Mouse (Mus musculus) kidney, embryonic 16.5 days (tissue): Measurements from ENCODE around the gene Arhgap33. TPM values are rescaled to one million over a fixed set of nuclear protein-coding genes. Genes with fewer than 3 reads are reported as not detected.

Experiments used
- ATAC-seq: fragments of 200-750 bp; cut with Nextera tagmentation; 2 replicates; pipeline ENCODE4 v1.8.0; 2017; ENCODE audit warnings: moderate TSS enrichment; ENCODE audit not compliant: low FRiP score, low TSS enrichment
- H3K27ac ChIP-seq: fragments of 300-500 bp; sonication (generic); 2 replicates; pipeline ENCODE4 v1.5.1; 2014; ENCODE audit warnings: low read length
- H3K27me3 ChIP-seq: fragments of 300-500 bp; sonication (generic); 2 replicates; pipeline ENCODE4 v1.6.1; 2014; ENCODE audit warnings: low read length, control low read depth, mixed read lengths; ENCODE audit not compliant: insufficient read depth
- H3K36me3 ChIP-seq: fragments of 300-500 bp; sonication (generic); 2 replicates; pipeline ENCODE4 v1.6.1; 2014; ENCODE audit warnings: low read length, control low read depth, mixed read lengths; ENCODE audit not compliant: insufficient read depth
- H3K4me1 ChIP-seq: fragments of 300-500 bp; sonication (generic); 2 replicates; pipeline ENCODE4 v1.6.1; 2014; ENCODE audit warnings: low read length, control low read depth, mixed read lengths; ENCODE audit not compliant: insufficient read depth
- H3K4me2 ChIP-seq: fragments of 300-500 bp; sonication (generic); replicated peaks from 2 replicates; pipeline ENCODE4 v1.6.1; 2014; ENCODE audit warnings: low read depth, low read length
- H3K4me3 ChIP-seq: fragments of 300-500 bp; sonication (generic); 2 replicates; pipeline ENCODE4 v1.5.1; 2014; ENCODE audit warnings: mild to moderate bottlenecking, low read length
- H3K9ac ChIP-seq: fragments of 300-500 bp; sonication (generic); replicated peaks from 2 replicates; pipeline ENCODE4 v1.6.1; 2014; ENCODE audit warnings: low read length
- H3K9me3 ChIP-seq: fragments of 300-500 bp; sonication (generic); 2 replicates; pipeline ENCODE4 v1.6.1; 2016; ENCODE audit warnings: low read length, control low read depth
- WGBS: fragments of 180-500 bp; shearing (Covaris S2); extraction: QIAGEN DNeasy Blood & Tissue Kit; methylation state at CpG from one replicate; pipeline ENCODE4 v1.1.7; 2014; 5-methylcytosine and 5-hydroxymethylcytosine counted together
- polyA plus RNA-seq: library from polyadenylated mRNA; unstranded; fragments of >200 nt; fragmentation: Nextera tagmentation; extraction: Ambion mirVana; gene quantifications from 2 replicates; pipeline ENCODE4 v1.2.1, GENCODE M21; 2015

The Arhgap33 gene
- 12.0 and 14.9 TPM in 2 replicates for polyA plus RNA-seq

GRCm38 (mm10) chr7:30534633-30535577 lies at the start of gene Arhgap33:
Gene Arhgap33 (minus strand): TSS chr7:30535060.
- Histone ChIP-seq H3K4me2 (peak within 1 kb of the TSS; percentile 91), H3K9me3 (no peaks in the 10 kb centered on the region), H3K9ac (peak within 1 kb of the TSS; percentile 82), H3K27ac (peak within 1 kb of the TSS; percentile 57; the same call in 1 of the 2 replicates), H3K4me1 (peaks cover 22% of the 10 kb centered on the region), H3K36me3 (peaks cover 34% of the 10 kb centered on the region), H3K4me3 (peak within 1 kb of the TSS; percentile 76), H3K27me3 (no peaks in the 10 kb centered on the region)
- peak; percentile 94 for ATAC-seq
- under 1% methylated on average over 54 of the region's 84 CpGs for WGBS

- 86% methylated on average over 10 of the region's 10 CpGs for WGBS
- Histone ChIP-seq H3K4me2 (no peak overlapping the region), H3K9me3 (no peaks in the 10 kb centered on the region), H3K4me1 (peaks cover 14% of the 10 kb centered on the region), H3K9ac (no peak overlapping the region), H3K4me3 (no peak overlapping the region), H3K27me3 (no peaks in the 10 kb centered on the region), H3K27ac (no peak overlapping the region), H3K36me3 (peaks cover 69% of the 10 kb centered on the region)
- ATAC-seq: no peak
Measured at GRCm38 (mm10) chr7:30584339-30584738, 49.5 kb upstream of the Arhgap33 start.

GRCm38 (mm10) chr7:30581547-30581946 lies 46.7 kb upstream of the Arhgap33 start:
- Histone ChIP-seq H3K27me3 (no peaks in the 10 kb centered on the region), H3K4me3 (no peak overlapping the region), H3K9me3 (no peaks in the 10 kb centered on the region), H3K9ac (no peak overlapping the region), H3K27ac (no peak overlapping the region), H3K36me3 (peaks cover 96% of the 10 kb centered on the region), H3K4me2 (no peak overlapping the region), H3K4me1 (peaks cover 3% of the 10 kb centered on the region; the same call in 1 of the 2 replicates)
- WGBS: 92% methylated on average over 16 of the region's 16 CpGs
- ATAC-seq: peak; percentile 41; the same call in 1 of the 2 replicates

- Histone ChIP-seq H3K9me3 (no peaks in the 10 kb centered on the region), H3K9ac (no peak overlapping the region), H3K4me1 (no peaks in the 10 kb centered on the region), H3K36me3 (peaks cover 97% of the 10 kb centered on the region), H3K27me3 (no peaks in the 10 kb centered on the region), H3K27ac (no peak overlapping the region), H3K4me2 (no peak overlapping the region), H3K4me3 (no peak overlapping the region)
- WGBS: 89% methylated on average over 8 of the region's 8 CpGs
- no peak for ATAC-seq
Measured at GRCm38 (mm10) chr7:30579950-30580349, 45.1 kb upstream of the Arhgap33 start.

GRCm38 (mm10) chr7:30572969-30573368 lies 38.1 kb upstream of the Arhgap33 start:
- no peak for ATAC-seq
- Histone ChIP-seq H3K9ac (no peak overlapping the region), H3K27ac (no peak overlapping the region), H3K27me3 (no peaks in the 10 kb centered on the region), H3K36me3 (peaks cover 96% of the 10 kb centered on the region), H3K4me2 (no peak overlapping the region), H3K4me3 (no peak overlapping the region), H3K4me1 (no peaks in the 10 kb centered on the region), H3K9me3 (no peaks in the 10 kb centered on the region)
- 61% methylated on average over 2 of the region's 2 CpGs for WGBS

GRCm38 (mm10) chr7:30572389-30572788 lies 37.5 kb upstream of the Arhgap33 start:
- Histone ChIP-seq H3K4me2 (no peak overlapping the region), H3K9ac (no peak overlapping the region), H3K4me3 (no peak overlapping the region), H3K4me1 (no peaks in the 10 kb centered on the region), H3K27ac (no peak overlapping the region), H3K36me3 (peaks cover 93% of the 10 kb centered on the region), H3K9me3 (no peaks in the 10 kb centered on the region), H3K27me3 (no peaks in the 10 kb centered on the region)
- no peak for ATAC-seq
- WGBS: 93% methylated on average over 5 of the region's 5 CpGs

GRCm38 (mm10) chr7:30567555-30567954 lies 32.7 kb upstream of the Arhgap33 start:
- Histone ChIP-seq H3K9me3 (no peaks in the 10 kb centered on the region), H3K4me3 (no peak overlapping the region), H3K4me2 (no peak overlapping the region), H3K4me1 (peaks cover 7% of the 10 kb centered on the region), H3K36me3 (peaks cover 68% of the 10 kb centered on the region), H3K27me3 (no peaks in the 10 kb centered on the region), H3K27ac (no peak overlapping the region), H3K9ac (no peak overlapping the region)
- no peak for ATAC-seq
- WGBS: 89% methylated on average over 11 of the region's 11 CpGs

- Histone ChIP-seq H3K27me3 (no peaks in the 10 kb centered on the region), H3K36me3 (peaks cover 56% of the 10 kb centered on the region), H3K4me3 (no peak overlapping the region), H3K27ac (0 out of 2 replicates have a peak overlapping the region, but pooled peaks have one; percentile 26), H3K4me2 (no peak overlapping the region), H3K9me3 (no peaks in the 10 kb centered on the region), H3K4me1 (peaks cover 7% of the 10 kb centered on the region), H3K9ac (no peak overlapping the region)
- ATAC-seq: no peak
- 79% methylated on average over 9 of the region's 9 CpGs for WGBS
Measured at GRCm38 (mm10) chr7:30566033-30566432, 31.2 kb upstream of the Arhgap33 start.

- WGBS: 94% methylated on average over 12 of the region's 12 CpGs
- H3K9ac ChIP-seq: peak within 1 kb of the TSS; percentile 89; the same call in 1 of the 2 replicates
- H3K4me1 ChIP-seq: peaks cover 7% of the 10 kb centered on the region
- no peaks in the 10 kb centered on the region for H3K9me3 ChIP-seq
- peaks cover 46% of the 10 kb centered on the region for H3K36me3 ChIP-seq
- no peak within 1 kb of the TSS for H3K4me2 ChIP-seq
- 0 out of 2 replicates have a peak within 1 kb of the TSS, but pooled peaks have one; percentile 82 for H3K4me3 ChIP-seq
- no peaks in the 10 kb centered on the region for H3K27me3 ChIP-seq
- ATAC-seq: no peak
- 0 out of 2 replicates have a peak within 1 kb of the TSS, but pooled peaks have one; percentile 26 for H3K27ac ChIP-seq
Measured at GRCm38 (mm10) chr7:30564970-30565571, 30.2 kb upstream of the Arhgap33 start, which contains the start of gene Igflr1. Gene Igflr1 (plus strand): TSS chr7:30565427.
